In the genomic region with DNA sequence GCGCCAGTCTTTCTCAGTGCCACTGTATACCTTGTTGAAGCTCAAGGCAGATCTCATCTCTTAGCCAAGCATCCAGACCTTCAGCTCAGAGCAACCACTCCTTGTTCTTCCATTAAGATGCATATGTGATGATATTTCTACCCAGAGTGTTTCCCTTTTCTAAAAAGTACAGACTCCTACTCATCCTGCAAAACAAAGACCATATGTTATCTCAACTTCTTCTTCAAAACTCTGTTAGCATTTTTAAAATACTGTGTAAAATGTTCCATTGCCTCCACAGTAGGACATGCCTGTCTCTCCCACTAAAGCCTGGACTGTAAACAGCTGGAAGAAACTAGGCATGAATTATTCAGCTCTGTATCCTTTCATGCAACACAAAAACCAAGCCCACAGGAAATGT, we compare ENCODE assay signal across 20 mouse cellular contexts.
DNase-seq lines count a peak whose midpoint lies in the region; ATAC-seq and TF ChIP-seq lines count a peak whose summit lies in the region.
"Had no signal": no experiment of that assay in that cellular context is flagged by ENCODE, and none has a peak within 500 bp of the region (broad histone marks: within the 10 kb centered on the region; RNA-seq: fewer than 3 reads in every experiment).

No protein-coding gene starts in this region.

- ATAC-seq in kidney, postnatal 0 days (replicated peaks; ENCODE audit: low FRiP score, low read depth): no peak

- H3K9me3 ChIP-seq in kidney, postnatal 0 days (replicated peaks; ENCODE audit: low read length): no peaks in the 10 kb centered on the region
- H3K9me3 ChIP-seq: embryonic facial prominence, embryonic 10.5 days; forebrain, embryonic 13.5 days; heart, embryonic 15.5 days; hindbrain, embryonic 13.5 days had no signal

- no peak for TF ChIP-seq CTCF in kidney, adult 2 months (conservative IDR thresholded peaks at IDR 0.05; ENCODE audit: insufficient read depth, insufficient read length, low read depth, low read length)
- TF ChIP-seq CTCF in kidney, postnatal 0 days (IDR thresholded peaks at IDR 0.05; ENCODE audit: low read depth): no peak

- no peaks in the 10 kb centered on the region for H3K36me3 ChIP-seq in kidney, adult 2 months (ENCODE audit: control insufficient read depth, insufficient read depth, low read length)
- H3K36me3 ChIP-seq in kidney, postnatal 0 days (ENCODE audit: insufficient read depth, low read length): no peaks in the 10 kb centered on the region
- H3K36me3 ChIP-seq: embryonic facial prominence, embryonic 10.5 days; heart, embryonic 15.5 days; hindbrain, embryonic 13.5 days had no signal

- H3K4me1 ChIP-seq in kidney, adult 2 months (ENCODE audit: control insufficient read depth, insufficient read depth, low read length): no peaks in the 10 kb centered on the region
- H3K4me1 ChIP-seq in kidney, postnatal 0 days (replicated peaks; ENCODE audit: insufficient read depth, low read length): no peaks in the 10 kb centered on the region
- H3K4me1 ChIP-seq: heart, embryonic 15.5 days; hindbrain, embryonic 13.5 days had no signal

- H3K9ac ChIP-seq in kidney, postnatal 0 days (ENCODE audit: low read depth, low read length): no peak overlapping the region
- H3K9ac ChIP-seq: forebrain, embryonic 13.5 days; forebrain, postnatal 0 days; heart, embryonic 15.5 days; hindbrain, embryonic 13.5 days had no signal

- TF ChIP-seq POLR2A in kidney, adult 2 months (IDR thresholded peaks at IDR 0.05; ENCODE audit: low read depth, low read length): no peak

- no peaks in the 10 kb centered on the region for H3K27me3 ChIP-seq in kidney, adult 2 months (replicated peaks; ENCODE audit: control insufficient read depth, insufficient read depth, low read length)
- H3K27me3 ChIP-seq in kidney, postnatal 0 days (ENCODE audit: insufficient read depth, low read length): no peaks in the 10 kb centered on the region
- H3K27me3 ChIP-seq: forebrain, embryonic 13.5 days; hindbrain, embryonic 13.5 days had no signal

- whole genome bisulfite sequencing in kidney, adult 2 months: 96% methylated on average over 1 of the region's 1 CpGs
- WGBS in kidney, postnatal 0 days: 89% methylated on average over 1 of the region's 1 CpGs

- peak overlapping the region; percentile 75 for H3K27ac ChIP-seq in kidney, adult 2 months (ENCODE audit: insufficient read depth, low read depth, low read length)
- 0 out of 2 replicates have a peak overlapping the region, but pooled peaks have one; percentile 1 for H3K27ac ChIP-seq in kidney, postnatal 0 days
- H3K27ac ChIP-seq: embryonic facial prominence, embryonic 10.5 days; forebrain, embryonic 13.5 days; heart, adult 2 months; heart, embryonic 15.5 days; hindbrain, embryonic 13.5 days had no signal

- intact Hi-C loops in left cerebral cortex, postnatal 25 days (cut with DNase I): loop anchor here (1.0 to 10.0 kb wide), 6 partner anchors 76 to 1401 kb away; partner anchors contain the start of gene Pbx1
- intact Hi-C loops in left cerebral cortex, postnatal 36 days (cut with DNase I): loop anchor here (2.0 to 5.0 kb wide), 4 partner anchors 115 to 1402 kb away; partner anchors contain the start of gene Pbx1

- no peak for DNase-seq in kidney, adult 2 months
- DNase-seq in kidney, postnatal 4 days: no peak
- DNase-seq in kidney, postnatal 0 days (ENCODE audit: low spot score): no peak
- no peak for DNase-seq in kidney, postnatal 36 days
- DNase-seq in left cerebral cortex, postnatal 25 days (ENCODE audit: low spot score in 2 of 2): peak; percentile 7 to 81
- DNase-seq in left cerebral cortex, postnatal 36 days (ENCODE audit: low spot score in 2 of 2): no peak
- DNase-seq in lung, adult 18-20 months: no peak
- DNase-seq: adrenal gland, adult 2 months; adrenal gland, postnatal 25 days; cerebellum, adult 2 months; cerebellum, postnatal 10 days; forebrain, postnatal 0 days; gastrocnemius, postnatal 14 days; heart, adult 2 months; heart, postnatal 14 days had no signal

- no peak overlapping the region for H3K4me2 ChIP-seq in kidney, postnatal 0 days (ENCODE audit: low read length)
- H3K4me2 ChIP-seq: forebrain, embryonic 13.5 days; heart, embryonic 11.5 days; heart, embryonic 15.5 days; hindbrain, embryonic 13.5 days had no signal

- H3K4me3 ChIP-seq in kidney, adult 2 months (ENCODE audit: insufficient read depth, low read depth, low read length): no peak overlapping the region
- no peak overlapping the region for H3K4me3 ChIP-seq in kidney, postnatal 0 days (replicated peaks; ENCODE audit: low read depth, low read length)
- H3K4me3 ChIP-seq: embryonic facial prominence, embryonic 10.5 days; forebrain, embryonic 13.5 days; heart, adult 2 months; heart, embryonic 15.5 days; hindbrain, embryonic 13.5 days had no signal

Comparison
In these comparisons a context has a peak if more than half of its experiments do, and no peak if none do; other contexts are left out.
1. DNase-seq: peak in left cerebral cortex, postnatal 25 days (2 of 2); none in kidney, adult 2 months (single experiment), kidney, postnatal 4 days (0 of 2), kidney, postnatal 0 days (single experiment), kidney, postnatal 36 days (0 of 2), left cerebral cortex, postnatal 36 days (0 of 2) and lung, adult 18-20 months (0 of 2).